12 mouse cellular contexts compared by ENCODE assay signal in genomic region chr8:36304809-36305208, GRCm38 (mm10).
"Had no signal": no experiment of that assay in that cellular context is flagged by ENCODE, and none has a peak within 500 bp of the region (broad histone marks: within the 10 kb centered on the region; RNA-seq: fewer than 3 reads in every experiment).

No protein-coding gene starts in this region.

- DNase-seq: left cerebral cortex, postnatal 4 days; liver; liver, embryonic 13.5 days; liver, postnatal 0 days; lung, adult 18-20 months; lung, adult 2 months; lung, embryonic 14.5 days; lung, postnatal 10 days; lung, postnatal 14 days; lung, postnatal 36 days; lung, postnatal 4 days; midbrain, embryonic 14.5 days had no signal
